Comparison of ENCODE assay signal across 1 mouse cellular context in the genomic region with DNA sequence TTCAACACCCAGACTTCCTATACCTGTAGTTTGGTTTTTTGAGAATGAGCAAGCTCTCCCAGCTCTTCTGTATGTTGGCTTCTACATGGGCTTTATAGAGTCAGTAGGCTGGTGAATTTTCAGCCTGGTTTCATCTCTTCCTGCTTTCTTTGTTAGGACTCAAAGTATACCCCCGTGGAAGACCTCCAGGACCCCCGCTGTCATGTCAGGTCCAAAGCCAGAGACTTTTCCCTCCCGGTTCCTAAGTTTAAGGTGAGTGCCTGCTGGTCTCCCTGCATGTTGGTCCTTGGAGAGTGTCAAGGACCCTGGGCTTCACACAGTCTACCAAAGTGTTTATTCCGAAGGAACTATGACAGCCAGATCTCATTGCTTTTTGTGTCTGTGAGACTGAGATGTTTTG.
TF ChIP-seq lines count a peak whose summit lies in the region.

No protein-coding gene starts in this region.

TF ChIP-seq in ES-E14, 5 proteins besides CTCF, POLR2A, EP300 and RAD21:
- TF ChIP-seq ZNF384 (IDR thresholded peaks at IDR 0.05; ENCODE audit: low read depth, low read length) (no peak), ZC3H11A (IDR thresholded peaks at IDR 0.05; ENCODE audit: borderline replicate concordance, low read depth, low read length) (no peak), MAFK (IDR thresholded peaks at IDR 0.05; ENCODE audit: insufficient read depth, low read depth, low read length) (no peak), CHD2 (IDR thresholded peaks at IDR 0.05; ENCODE audit: low read depth, low read length) (no peak), HCFC1 (IDR thresholded peaks at IDR 0.05; ENCODE audit: borderline replicate concordance, insufficient read depth, low read length) (no peak)
